Mouse (Mus musculus): ENCODE results near the gene Spon1.

Gene Spon1

GRCm38 (mm10) chr7:113910856-113911255 is 145.1 kb downstream of the Spon1 start:
- no peak for DNase-seq

GRCm38 (mm10) chr7:113915936-113916335 is 150.1 kb downstream of the Spon1 start:
- peak; percentile 22 for DNase-seq

- peak; percentile 49 for DNase-seq
Measured at GRCm38 (mm10) chr7:113918916-113919315, 153.1 kb downstream of the Spon1 start.

GRCm38 (mm10) chr7:113919505-113919904 is 153.7 kb downstream of the Spon1 start:
- no peak for DNase-seq

- peak; percentile 44 for DNase-seq
Measured at GRCm38 (mm10) chr7:113920056-113920455, 154.3 kb downstream of the Spon1 start.

- DNase-seq: peak; percentile 77
Measured at GRCm38 (mm10) chr7:113924561-113924960, 158.8 kb downstream of the Spon1 start.

GRCm38 (mm10) chr7:113950888-113951287 is 185.1 kb downstream of the Spon1 start:
- DNase-seq: no peak

- no peak for DNase-seq
Measured at GRCm38 (mm10) chr7:113955431-113955830, 189.6 kb downstream of the Spon1 start.

GRCm38 (mm10) chr7:113960841-113961499 is 195.2 kb downstream of the Spon1 start:
- DNase-seq: peak; percentile 63

GRCm38 (mm10) chr7:113961500-113961895 is 195.7 kb downstream of the Spon1 start:
- DNase-seq: no peak

- DNase-seq: no peak
Measured at GRCm38 (mm10) chr7:113962078-113962477, 196.3 kb downstream of the Spon1 start.

- DNase-seq: no peak
Measured at GRCm38 (mm10) chr7:113963766-113964165, 198.0 kb downstream of the Spon1 start.

- no peak for DNase-seq
Measured at GRCm38 (mm10) chr7:113965625-113966024, 199.8 kb downstream of the Spon1 start.

GRCm38 (mm10) chr7:113969182-113969581 is 203.4 kb downstream of the Spon1 start:
- DNase-seq: no peak

GRCm38 (mm10) chr7:113972536-113972935 is 206.7 kb downstream of the Spon1 start:
- DNase-seq: peak; percentile 57

- DNase-seq: no peak
Measured at GRCm38 (mm10) chr7:113986406-113987134, 220.8 kb downstream of the Spon1 start.

GRCm38 (mm10) chr7:113988156-113988555 is 222.4 kb downstream of the Spon1 start:
- no peak for DNase-seq

GRCm38 (mm10) chr7:113997675-113998354 is 232.0 kb downstream of the Spon1 start:
- DNase-seq: no peak

- no peak for DNase-seq
Measured at GRCm38 (mm10) chr7:114004171-114004570, 238.4 kb downstream of the Spon1 start.

GRCm38 (mm10) chr7:114005499-114005898 is 239.7 kb downstream of the Spon1 start:
- DNase-seq: no peak

GRCm38 (mm10) chr7:114006456-114006855 is 240.7 kb downstream of the Spon1 start:
- DNase-seq: no peak

- DNase-seq: no peak
Measured at GRCm38 (mm10) chr7:114007565-114007964, 241.8 kb downstream of the Spon1 start.

GRCm38 (mm10) chr7:114011726-114012443 is 246.1 kb downstream of the Spon1 start:
- no peak for DNase-seq
